Mouse (Mus musculus): Measurements from ENCODE around the gene Hmx2. TPM values are rescaled to one million over a fixed set of nuclear protein-coding genes. Genes with fewer than 3 reads are reported as not detected.

The Hmx2 gene
- polyA plus RNA-seq, 1 experiment from 2014 or later, result not detected

- H3K27me3 ChIP-seq, result peaks cover 98% of the 10 kb centered on the region
- H3K27ac ChIP-seq, result no peak overlapping the region
- 3% methylated on average over 2 of the region's 2 CpGs for WGBS
- no peaks in the 10 kb centered on the region for H3K36me3 ChIP-seq
- no peak overlapping the region for H3K4me3 ChIP-seq (replicated peaks)
- no peak overlapping the region for H3K4me2 ChIP-seq
- no peak for ATAC-seq (ENCODE audit: insufficient number of reproducible peaks, insufficient read depth, low FRiP score, low TSS enrichment, low read depth)
- H3K9me3 ChIP-seq, result no peaks in the 10 kb centered on the region
- no peak overlapping the region for H3K9ac ChIP-seq (replicated peaks)
- H3K4me1 ChIP-seq (replicated peaks), result peaks cover 31% of the 10 kb centered on the region
These were observed 2.1 kb upstream of the Hmx2 start for GRCm38 (mm10) chr7:131546423-131546822.

- Histone ChIP-seq H3K27ac (no peak overlapping the region), H3K36me3 (no peaks in the 10 kb centered on the region), H3K4me3 (replicated peaks) (no peak overlapping the region), H3K4me1 (replicated peaks) (peaks cover 25% of the 10 kb centered on the region), H3K9me3 (no peaks in the 10 kb centered on the region), H3K4me2 (no peak overlapping the region), H3K9ac (replicated peaks) (no peak overlapping the region), H3K27me3 (peaks cover 98% of the 10 kb centered on the region)
- 4% methylated on average over 5 of the region's 5 CpGs for WGBS
- ATAC-seq (ENCODE audit: insufficient number of reproducible peaks, insufficient read depth, low FRiP score, low TSS enrichment, low read depth), result no peak
These were observed 1.1 kb upstream of the Hmx2 start for GRCm38 (mm10) chr7:131547481-131547880.

GRCm38 (mm10) chr7:131551471-131551870, 2.9 kb downstream of the Hmx2 start:
- no peak overlapping the region for H3K9ac ChIP-seq (replicated peaks)
- peaks cover 22% of the 10 kb centered on the region for H3K4me1 ChIP-seq (replicated peaks)
- H3K4me3 ChIP-seq (replicated peaks), result no peak overlapping the region
- no peak overlapping the region for H3K27ac ChIP-seq
- H3K4me2 ChIP-seq, result no peak overlapping the region
- no peak for ATAC-seq (ENCODE audit: insufficient number of reproducible peaks, insufficient read depth, low FRiP score, low TSS enrichment, low read depth)
- H3K9me3 ChIP-seq, result no peaks in the 10 kb centered on the region
- WGBS, result 3% methylated on average over 4 of the region's 4 CpGs
- H3K27me3 ChIP-seq, result peaks cover 99% of the 10 kb centered on the region
- H3K36me3 ChIP-seq, result no peaks in the 10 kb centered on the region

GRCm38 (mm10) chr7:131551931-131552741, 3.6 kb downstream of the Hmx2 start:
- ATAC-seq (ENCODE audit: insufficient number of reproducible peaks, insufficient read depth, low FRiP score, low TSS enrichment, low read depth), result no peak
- no peak overlapping the region for H3K4me3 ChIP-seq (replicated peaks)
- peaks cover 99% of the 10 kb centered on the region for H3K27me3 ChIP-seq
- H3K9me3 ChIP-seq, result no peaks in the 10 kb centered on the region
- H3K36me3 ChIP-seq, result no peaks in the 10 kb centered on the region
- H3K9ac ChIP-seq (replicated peaks), result no peak overlapping the region
- H3K4me2 ChIP-seq, result no peak overlapping the region
- no peak overlapping the region for H3K27ac ChIP-seq
- under 1% methylated on average over 42 of the region's 42 CpGs for WGBS
- peaks cover 29% of the 10 kb centered on the region for H3K4me1 ChIP-seq (replicated peaks)

GRCm38 (mm10) chr7:131552781-131553180, 4.2 kb downstream of the Hmx2 start:
- Histone ChIP-seq H3K4me3 (replicated peaks) (no peak overlapping the region), H3K4me1 (replicated peaks) (peaks cover 29% of the 10 kb centered on the region), H3K27ac (no peak overlapping the region), H3K27me3 (peaks cover 99% of the 10 kb centered on the region), H3K9me3 (no peaks in the 10 kb centered on the region), H3K4me2 (no peak overlapping the region), H3K9ac (replicated peaks) (no peak overlapping the region), H3K36me3 (no peaks in the 10 kb centered on the region)
- ATAC-seq (ENCODE audit: insufficient number of reproducible peaks, insufficient read depth, low FRiP score, low TSS enrichment, low read depth), result no peak
- 2% methylated on average over 5 of the region's 5 CpGs for WGBS

GRCm38 (mm10) chr7:131553771-131554175, 5.2 kb downstream of the Hmx2 start:
- H3K4me1 ChIP-seq (replicated peaks), result peaks cover 29% of the 10 kb centered on the region
- WGBS, result 1% methylated on average over 39 of the region's 39 CpGs
- no peak overlapping the region for H3K27ac ChIP-seq
- H3K9ac ChIP-seq (replicated peaks), result no peak overlapping the region; the same call in 1 of the 2 replicates
- peak overlapping the region; percentile 42 for H3K4me3 ChIP-seq (replicated peaks)
- no peaks in the 10 kb centered on the region for H3K36me3 ChIP-seq
- ATAC-seq (ENCODE audit: insufficient number of reproducible peaks, insufficient read depth, low FRiP score, low TSS enrichment, low read depth), result no peak
- H3K9me3 ChIP-seq, result no peaks in the 10 kb centered on the region
- peaks cover 98% of the 10 kb centered on the region for H3K27me3 ChIP-seq
- H3K4me2 ChIP-seq, result peak overlapping the region; percentile 65

GRCm38 (mm10) chr7:131554341-131555180, 6.0 kb downstream of the Hmx2 start:
- ATAC-seq (ENCODE audit: insufficient number of reproducible peaks, insufficient read depth, low FRiP score, low TSS enrichment, low read depth), result 0 out of 2 replicates have a peak, but pooled peaks have one; percentile 26
- Histone ChIP-seq H3K9ac (replicated peaks) (no peak overlapping the region; the same call in 1 of the 2 replicates), H3K4me1 (replicated peaks) (peaks cover 29% of the 10 kb centered on the region), H3K9me3 (no peaks in the 10 kb centered on the region), H3K4me3 (replicated peaks) (peak overlapping the region; percentile 42), H3K36me3 (no peaks in the 10 kb centered on the region), H3K27ac (no peak overlapping the region), H3K4me2 (peak overlapping the region; percentile 65), H3K27me3 (peaks cover 92% of the 10 kb centered on the region)
- under 1% methylated on average over 45 of the region's 45 CpGs for WGBS

- Histone ChIP-seq H3K9me3 (no peaks in the 10 kb centered on the region), H3K4me2 (peak overlapping the region; percentile 38), H3K27ac (no peak overlapping the region), H3K36me3 (no peaks in the 10 kb centered on the region), H3K9ac (replicated peaks) (no peak overlapping the region), H3K4me3 (replicated peaks) (peak overlapping the region; percentile 13; the same call in 1 of the 2 replicates), H3K4me1 (replicated peaks) (peaks cover 29% of the 10 kb centered on the region), H3K27me3 (peaks cover 83% of the 10 kb centered on the region)
- WGBS, result under 1% methylated on average over 68 of the region's 68 CpGs
- ATAC-seq (ENCODE audit: insufficient number of reproducible peaks, insufficient read depth, low FRiP score, low TSS enrichment, low read depth), result no peak
These were observed 6.9 kb downstream of the Hmx2 start for GRCm38 (mm10) chr7:131555301-131556081.

- 0 out of 2 replicates have a peak overlapping the region, but pooled peaks have one; percentile 13 for H3K4me3 ChIP-seq (replicated peaks)
These were observed 7.5 kb downstream of the Hmx2 start for GRCm38 (mm10) chr7:131556116-131556515.

GRCm38 (mm10) chr7:131556541-131557271, 8.1 kb downstream of the Hmx2 start:
- Histone ChIP-seq H3K9me3 (no peaks in the 10 kb centered on the region), H3K9ac (replicated peaks) (no peak overlapping the region; the same call in 1 of the 2 replicates), H3K4me2 (peak overlapping the region; percentile 33), H3K27me3 (peaks cover 71% of the 10 kb centered on the region), H3K27ac (no peak overlapping the region), H3K4me3 (replicated peaks) (peak overlapping the region; percentile 23), H3K4me1 (replicated peaks) (peaks cover 35% of the 10 kb centered on the region), H3K36me3 (0 out of 2 replicates have a peak, but pooled peaks cover under 1% of the 10 kb centered on the region)
- no peak for ATAC-seq (ENCODE audit: insufficient number of reproducible peaks, insufficient read depth, low FRiP score, low TSS enrichment, low read depth)
- WGBS, result under 1% methylated on average over 37 of the region's 37 CpGs

More at GRCm38 (mm10) chr7:131556116-131556515, 7.5 kb downstream of the Hmx2 start:
- H3K4me1 ChIP-seq (replicated peaks), result peaks cover 30% of the 10 kb centered on the region
- H3K9me3 ChIP-seq, result no peaks in the 10 kb centered on the region
- H3K27ac ChIP-seq, result no peak overlapping the region
- no peak for ATAC-seq (ENCODE audit: insufficient number of reproducible peaks, insufficient read depth, low FRiP score, low TSS enrichment, low read depth)
- H3K4me2 ChIP-seq, result no peak overlapping the region
- H3K27me3 ChIP-seq, result peaks cover 77% of the 10 kb centered on the region
- H3K36me3 ChIP-seq, result no peaks in the 10 kb centered on the region
- H3K9ac ChIP-seq (replicated peaks), result no peak overlapping the region
- WGBS, result 2% methylated on average over 9 of the region's 9 CpGs
